In genomic region chr2:173406344-173407094, GRCm38 (mm10) we compare ENCODE assay signal across 10 mouse cellular contexts.
A peak's percentile ranks its signal among the peaks of the same experiment; 100 is the strongest.
DNase-seq lines count a peak whose midpoint lies in the region; ATAC-seq and TF ChIP-seq lines count a peak whose summit lies in the region.
"Had no signal": no experiment of that assay in that cellular context is flagged by ENCODE, and none has a peak within 500 bp of the region (broad histone marks: within the 10 kb centered on the region; RNA-seq: fewer than 3 reads in every experiment).

No protein-coding gene starts in this region.

- 56% methylated on average over 13 of the region's 13 CpGs for WGBS in lung, adult 2 months
- WGBS in hindbrain, embryonic 12.5 days, result 30% methylated on average over 13 of the region's 13 CpGs
- 10% methylated on average over 13 of the region's 13 CpGs for WGBS in neural tube, embryonic 13.5 days

- no peak overlapping the region for H3K9ac ChIP-seq in hindbrain, embryonic 12.5 days
- peak overlapping the region; percentile 14; the same call in 1 of the 2 replicates for H3K9ac ChIP-seq in neural tube, embryonic 13.5 days

- DNase-seq in lung, postnatal 4 days, result peak; percentile 24 to 56
- no peak for DNase-seq in lung, adult 2 months
- DNase-seq in layer of hippocampus, postnatal 14 days (ENCODE audit: low spot score in 2 of 2), result peak; percentile 29 to 32
- no peak for DNase-seq in yolk sac, embryonic 10.5 days (ENCODE audit: low spot score)
- DNase-seq in cerebellum, adult 11 months, result no peak
- DNase-seq in adrenal gland, adult (ENCODE audit: inconsistent age in 2 of 2, low spot score in 1 of 2), result no peak

- H3K9me3 ChIP-seq in hindbrain, embryonic 12.5 days (replicated peaks), result no peaks in the 10 kb centered on the region
- no peaks in the 10 kb centered on the region for H3K9me3 ChIP-seq in neural tube, embryonic 13.5 days

- peak; percentile 84 for ATAC-seq in hindbrain, embryonic 12.5 days (ENCODE audit: low FRiP score)
- ATAC-seq in neural tube, embryonic 13.5 days (ENCODE audit: low read depth), result peak; percentile 72

- no peak for TF ChIP-seq CTCF in lung, adult 2 months (IDR thresholded peaks at IDR 0.05; ENCODE audit: insufficient read depth, low read length)

- no peaks in the 10 kb centered on the region for H3K4me1 ChIP-seq in lung, adult 2 months (ENCODE audit: control insufficient read depth, insufficient read depth, low read length)
- H3K4me1 ChIP-seq in hindbrain, embryonic 12.5 days, result peaks cover 28% of the 10 kb centered on the region
- H3K4me1 ChIP-seq in neural tube, embryonic 13.5 days (replicated peaks), result peaks cover 41% of the 10 kb centered on the region

- no peaks in the 10 kb centered on the region; the same call in 1 of the 2 replicates for H3K27me3 ChIP-seq in hindbrain, embryonic 12.5 days
- no peaks in the 10 kb centered on the region for H3K27me3 ChIP-seq in neural tube, embryonic 13.5 days

- TF ChIP-seq POLR2A in lung, adult 2 months (IDR thresholded peaks at IDR 0.05; ENCODE audit: borderline replicate concordance, extremely low read depth, low read depth, low read length), result no peak

- H3K4me2 ChIP-seq in hindbrain, embryonic 12.5 days (replicated peaks), result no peak overlapping the region
- peak overlapping the region; percentile 10; the same call in 1 of the 2 replicates for H3K4me2 ChIP-seq in neural tube, embryonic 13.5 days

- no peaks in the 10 kb centered on the region for H3K36me3 ChIP-seq in hindbrain, embryonic 12.5 days
- no peaks in the 10 kb centered on the region for H3K36me3 ChIP-seq in neural tube, embryonic 13.5 days
- H3K36me3 ChIP-seq: G1E had no signal

- peak overlapping the region; percentile 67 for H3K27ac ChIP-seq in hindbrain, embryonic 12.5 days
- peak overlapping the region; percentile 57 for H3K27ac ChIP-seq in neural tube, embryonic 13.5 days (replicated peaks)

- no peak overlapping the region for H3K4me3 ChIP-seq in lung, adult 2 months (replicated peaks; ENCODE audit: extremely low read depth, low read depth, low read length)
- H3K4me3 ChIP-seq in hindbrain, embryonic 12.5 days, result no peak overlapping the region
- H3K4me3 ChIP-seq in neural tube, embryonic 13.5 days, result no peak overlapping the region
- H3K4me3 ChIP-seq: myocyte had no signal

Comparison
In these comparisons a context has a peak if more than half of its experiments do, and no peak if none do; other contexts are left out.
1. DNase-seq: peak in lung, postnatal 4 days (2 of 2) and layer of hippocampus, postnatal 14 days (2 of 2); none in lung, adult 2 months (single experiment), yolk sac, embryonic 10.5 days (single experiment), cerebellum, adult 11 months (single experiment) and adrenal gland, adult (0 of 2).